Mouse (Mus musculus): ENCODE measurements around the gene Nrg4. TPM values are rescaled to one million over a fixed set of nuclear protein-coding genes. Genes with fewer than 3 reads are reported as not detected.
A peak's percentile ranks its signal among the peaks of the same experiment; 100 is the strongest.

Nrg4 gene
- polyA plus RNA-seq, 2 experiments from 2014 or later: 3.6 to 3.9 TPM

- no peak for ATAC-seq
Measured at GRCm38 (mm10) chr9:55213396-55213795, 113.2 kb downstream of the Nrg4 start.

- no peak for ATAC-seq
Measured at GRCm38 (mm10) chr9:55211611-55212010, 115.0 kb downstream of the Nrg4 start.

DNA sequence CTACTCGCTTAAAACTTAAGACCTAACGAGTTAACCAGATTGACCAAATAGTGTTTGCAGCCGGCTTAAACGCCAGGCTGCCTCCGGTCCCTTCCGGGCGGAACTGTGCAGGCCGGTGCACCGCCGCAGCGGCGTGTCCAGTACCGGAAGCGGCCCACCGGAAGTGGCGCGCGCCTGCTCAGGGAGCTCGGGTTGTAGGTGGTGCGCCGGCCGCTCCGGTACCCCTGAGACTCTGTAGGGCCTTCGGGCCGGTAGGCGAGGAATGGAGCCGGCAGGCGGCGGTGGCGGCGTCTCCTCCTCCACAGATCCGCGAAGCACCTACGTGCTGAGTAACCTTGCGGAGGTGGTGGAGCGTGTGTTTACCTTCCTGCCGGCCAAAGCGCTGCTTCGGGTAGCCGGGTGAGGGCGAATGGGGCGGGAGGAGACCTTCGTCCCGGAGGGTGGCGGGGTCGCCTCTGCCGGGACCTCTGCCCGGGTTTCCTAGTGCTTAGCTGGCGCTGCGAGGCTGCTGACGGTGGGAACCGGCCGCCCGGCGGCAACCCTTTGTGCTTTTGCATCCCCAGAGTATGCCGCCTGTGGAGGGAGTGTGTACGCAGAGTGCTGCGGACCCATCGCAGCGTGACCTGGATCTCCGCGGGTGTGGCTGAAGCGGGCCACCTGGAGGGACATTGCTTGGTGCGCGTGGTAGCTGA lies 117.7 kb downstream of the Nrg4 start, which contains the start of gene Fbxo22:
Fbxo22 (plus strand) TSS at position 136 of the 692 bp plus-strand sequence.
- peak; percentile 90 for ATAC-seq

GRCm38 (mm10) chr9:55208458-55208789 lies 118.2 kb downstream of the Nrg4 start:
- peak; percentile 30 for ATAC-seq

GRCm38 (mm10) chr9:55199348-55199747 lies 127.3 kb downstream of the Nrg4 start:
- no peak for ATAC-seq

DNA sequence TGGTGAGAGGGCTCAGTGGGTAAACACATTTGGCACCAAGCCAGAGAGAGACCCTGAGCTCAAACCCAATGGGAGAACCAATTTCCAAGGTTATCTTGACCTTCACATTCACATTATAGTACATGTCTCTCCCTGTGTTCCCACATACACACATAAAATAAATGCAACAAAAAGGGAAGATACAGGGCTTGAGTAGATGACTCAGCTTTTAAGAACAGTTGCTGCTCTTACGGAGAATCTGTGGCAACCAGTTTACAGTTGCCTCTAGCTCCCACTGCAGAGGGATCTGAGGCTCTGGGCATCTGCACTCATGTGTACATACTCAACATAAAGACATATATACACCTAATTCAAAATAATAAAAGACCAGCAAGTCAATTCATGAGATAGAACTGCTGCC lies 128.4 kb downstream of the Nrg4 start:
- no peak for ATAC-seq

GRCm38 (mm10) chr9:55195876-55196275 lies 130.8 kb downstream of the Nrg4 start:
- ATAC-seq: no peak

DNA sequence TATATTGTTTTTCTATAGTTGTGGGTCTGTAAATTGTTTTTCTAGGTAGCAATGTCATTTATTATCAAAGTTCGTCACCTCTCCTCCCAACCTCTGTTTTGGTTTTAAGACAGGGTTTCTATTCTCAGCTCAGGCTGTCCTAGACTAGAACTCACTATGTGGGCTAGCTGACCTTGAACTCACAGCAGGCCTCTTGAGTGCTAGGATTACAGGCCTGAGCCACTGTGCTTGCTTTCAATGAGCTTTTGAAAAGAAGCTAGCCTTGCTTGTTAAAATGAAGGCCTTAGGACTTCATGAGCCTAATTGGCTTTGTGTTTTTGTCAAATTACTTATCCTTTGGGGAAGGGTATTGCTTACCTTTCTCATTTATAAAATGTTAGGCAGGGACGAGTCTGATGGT lies 152.4 kb downstream of the Nrg4 start:
- no peak for ATAC-seq

DNA sequence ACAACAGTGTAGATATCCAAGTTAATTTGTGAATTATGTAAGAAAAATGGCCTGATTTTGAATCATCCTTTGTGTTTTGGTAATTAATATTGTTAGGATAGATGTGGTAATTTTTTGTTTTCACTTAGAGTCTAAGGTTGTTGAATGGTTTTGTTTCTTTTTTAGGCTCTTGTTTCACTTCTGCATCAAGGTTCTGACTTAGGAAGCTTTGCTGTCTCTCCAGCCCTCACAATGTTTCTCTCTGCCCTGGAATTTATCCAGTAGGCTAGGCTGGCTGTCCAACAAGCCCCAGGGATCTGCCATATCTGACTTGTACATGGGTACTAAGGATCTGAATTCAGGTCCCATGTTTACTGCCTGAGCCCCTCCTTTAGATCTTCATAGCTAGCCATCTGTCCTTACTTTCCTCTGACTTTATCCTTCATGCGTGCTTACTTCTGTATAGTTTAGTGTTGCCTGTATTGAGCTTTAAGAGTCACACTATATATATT lies 154.4 kb downstream of the Nrg4 start:
- no peak for ATAC-seq

- no peak for ATAC-seq
Measured at GRCm38 (mm10) chr9:55170655-55171412, 155.8 kb downstream of the Nrg4 start.

Other genes with a start within 250 kb of the Nrg4 start
- 10 to 100 TPM in 1 of 2 experiments, 1 to 10 TPM in 1; 9.3 to 13.0 TPM for gene Ube2q2, start 178.0 kb downstream of the Nrg4 start, polyA plus RNA-seq (2017; shearing (Covaris generic))
- gene Fbxo22, start 117.9 kb downstream of the Nrg4 start, polyA plus RNA-seq (2017; shearing (Covaris generic)): 10 to 100 TPM; 44.7 to 50.1 TPM
- gene Tmem266, start 69 bp upstream of the Nrg4 start, polyA plus RNA-seq (2017; shearing (Covaris generic)): not detected
- gene Etfa, start 185.4 kb upstream of the Nrg4 start, polyA plus RNA-seq (2017; shearing (Covaris generic)): 100 to 1,000 TPM; 148 to 164 TPM
- not detected for gene Isl2, start 211.8 kb upstream of the Nrg4 start, polyA plus RNA-seq (2017; shearing (Covaris generic))

Data from activated CD4-positive, CD25-positive, alpha-beta regulatory T cell, adult 4 months (primary cell).